Mouse (Mus musculus): Measurements from ENCODE around the gene Etfrf1. TPM values are rescaled to one million over a fixed set of nuclear protein-coding genes. Genes with fewer than 3 reads are reported as not detected.

Gene Etfrf1
- total RNA-seq (2023) = 9.1 to 13.4 TPM (median 12.4 TPM) in 4 replicates

GRCm38 (mm10) chr6:145210816-145211338, at the start of gene Etfrf1, which contains the start of gene Casc1:
Gene Etfrf1 (plus strand): TSS chr6:145211134.
Gene Casc1 (minus strand): TSS chr6:145211005.

DNA sequence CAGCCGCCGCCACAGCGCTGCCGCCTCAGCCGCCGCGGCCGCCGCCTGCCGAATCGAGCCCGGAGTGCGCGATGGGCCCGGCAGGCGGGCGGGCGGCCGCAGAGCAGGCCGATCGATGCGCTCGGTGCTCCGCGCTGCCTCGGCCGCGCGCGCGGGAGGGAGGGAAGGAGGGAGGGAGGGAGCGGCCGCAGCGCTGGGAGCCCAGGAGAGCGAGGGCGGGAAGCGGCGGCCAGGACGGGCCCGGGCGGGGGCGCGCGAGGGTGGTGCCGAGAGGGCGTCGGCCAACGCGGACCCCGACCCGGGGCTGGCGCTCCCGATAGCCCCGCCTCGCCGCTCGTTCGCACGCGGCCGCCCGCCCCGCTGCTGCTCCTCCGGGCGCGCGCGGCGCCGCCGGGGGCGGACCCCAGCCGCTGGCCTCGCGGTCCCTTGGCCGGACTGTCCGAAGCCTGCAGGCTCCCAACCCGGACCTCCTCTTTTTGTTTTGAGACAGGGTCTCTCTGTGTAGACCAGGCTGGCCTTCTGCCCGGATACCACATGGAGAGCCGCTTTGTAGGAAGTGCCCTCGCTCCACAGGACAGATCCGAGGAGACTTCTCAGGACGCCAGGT, 39.4 kb downstream of the Etfrf1 start, which contains the start of gene Kras:
TSS of gene Kras (minus strand) at position 55 of the 607 bp plus-strand sequence.

Other genes with a start within 250 kb of the Etfrf1 start
- gene Bcat1, start 134.9 kb upstream of the Etfrf1 start, total RNA-seq (2023) = 0.47 to 1.5 TPM (median 0.60 TPM) in 3 of 4 replicates, not detected in the other
- gene Lrmp, start 95.5 kb upstream of the Etfrf1 start, total RNA-seq (2023) = 339 to 440 TPM (median 378 TPM) in 4 replicates
- gene Casc1, start 129 bp upstream of the Etfrf1 start, total RNA-seq (2023) = 1.9 to 2.3 TPM (median 2.1 TPM) in 4 replicates
- gene Kras, start 39.1 kb downstream of the Etfrf1 start, total RNA-seq (2023) = 142 to 168 TPM (median 154 TPM) in 4 replicates

Measured in B cell, adult 62 days (primary cell).